Mouse (Mus musculus) gastrocnemius, adult 18-20 months (tissue): ENCODE measurements around the gene Rptor. TPM values are rescaled to one million over a fixed set of nuclear protein-coding genes. Genes with fewer than 3 reads are reported as not detected.
A peak's percentile ranks its signal among the peaks of the same experiment; 100 is the strongest.

Experiments used
- DNase-seq: peaks from one replicate; pipeline ENCODE4 v3.0.0; 2021; ENCODE audit warnings: low spot score
- total RNA-seq, 2 experiments: library from RNA; stranded (reverse); gene quantifications; 2 replicates each; pipeline ENCODE4 v1.2.3; 2021

Rptor gene
- total RNA-seq, 2 experiments from 2014 or later, result 23.3 to 28.1 TPM

DNA sequence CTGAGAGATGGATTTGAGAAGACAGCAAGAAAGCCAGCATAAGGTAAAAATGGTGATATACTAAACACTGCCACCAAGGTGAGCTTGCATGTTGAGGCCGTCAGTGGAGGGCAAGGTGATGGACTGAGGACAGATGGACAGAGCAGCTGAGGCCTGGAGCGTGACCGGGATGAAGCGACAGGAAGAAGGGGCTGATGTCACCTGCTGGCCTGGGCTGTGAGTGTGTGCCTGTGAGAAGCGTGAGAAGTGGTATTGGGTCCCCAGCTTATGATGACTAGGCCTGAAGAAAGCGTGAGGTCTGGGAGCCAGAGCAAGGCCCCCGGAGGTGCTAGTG, 130.9 kb downstream of the Rptor start:
- no peak for DNase-seq

DNA sequence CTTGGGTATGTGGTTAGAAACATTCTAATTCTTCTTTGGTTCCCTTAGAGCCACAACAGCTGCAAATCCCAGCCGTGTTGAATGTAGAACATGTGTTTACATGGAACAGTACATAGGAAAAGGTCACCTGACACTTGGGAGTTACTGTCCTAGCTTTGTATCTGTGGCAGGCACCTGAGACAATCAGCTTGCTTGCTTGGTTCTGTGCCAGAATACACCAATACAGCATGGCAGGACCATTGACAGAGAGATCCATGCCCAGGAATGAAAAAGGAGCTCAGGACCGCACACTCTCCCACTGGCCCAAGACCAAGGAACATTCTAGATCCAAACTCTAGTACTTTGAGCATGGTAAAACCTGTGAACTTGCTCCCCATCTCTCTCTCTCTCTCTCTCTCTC, 132.4 kb downstream of the Rptor start:
- no peak for DNase-seq

DNA sequence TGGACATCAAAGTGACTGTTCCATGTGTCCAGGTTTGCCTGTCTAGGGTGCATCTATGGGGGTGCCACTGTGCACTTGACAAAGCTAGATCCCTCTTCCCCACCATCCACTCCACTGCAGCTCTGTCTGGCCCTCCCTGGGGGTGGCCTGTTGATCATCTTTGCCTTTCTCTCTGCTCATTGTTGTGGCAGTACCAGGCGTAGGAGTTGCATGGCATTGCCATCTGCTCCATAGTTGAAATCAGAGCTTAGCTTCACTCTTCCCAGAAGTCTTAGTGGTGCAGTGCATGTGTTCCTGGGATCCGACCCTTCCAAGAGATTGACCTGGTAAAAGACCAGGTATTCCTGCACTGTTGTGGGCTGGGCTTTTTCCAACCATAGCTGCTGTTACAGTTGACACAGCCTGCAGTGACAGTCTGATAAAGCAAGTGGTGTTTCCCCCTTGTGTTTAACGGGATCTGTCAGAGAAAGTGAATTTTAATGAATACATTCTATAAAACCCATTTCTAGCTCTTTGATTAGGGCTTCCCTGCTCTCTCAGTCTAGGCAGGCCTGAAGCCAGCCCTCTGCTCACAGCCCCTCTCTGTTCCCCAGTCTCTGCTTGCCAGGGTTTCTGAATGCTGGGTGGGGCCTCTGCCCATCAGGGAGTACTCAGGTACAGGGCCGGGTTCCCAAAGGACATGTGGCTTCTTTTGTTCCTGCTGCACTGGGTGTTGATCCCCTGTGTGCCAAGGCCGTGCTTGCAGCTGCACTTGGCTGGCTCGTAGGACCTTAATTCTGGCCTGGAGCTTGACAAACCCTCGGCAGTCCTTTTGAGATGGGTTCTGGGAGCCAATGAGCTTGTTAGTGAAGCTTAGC, 136.5 kb downstream of the Rptor start:
- DNase-seq, result no peak

DNA sequence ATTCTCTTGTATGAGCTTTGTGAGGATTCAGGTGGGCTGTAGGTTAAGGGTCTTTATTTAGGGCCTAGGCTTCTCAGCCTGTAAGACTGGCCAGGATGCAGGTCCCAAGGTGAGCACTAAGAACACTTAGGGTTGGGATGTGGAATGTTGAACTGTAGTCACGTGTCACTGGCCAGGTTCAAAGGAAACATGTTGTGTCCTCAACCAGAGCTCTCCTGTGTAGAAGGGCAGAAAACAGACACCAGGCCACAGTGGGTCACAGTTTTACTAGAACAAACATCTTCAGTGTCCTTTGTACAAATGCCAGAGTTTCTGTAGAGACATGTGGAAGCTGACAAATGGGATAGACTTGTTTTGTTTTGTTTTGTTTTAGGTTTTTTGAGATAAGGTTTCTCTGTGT, 138.7 kb downstream of the Rptor start:
- DNase-seq, result no peak

DNA sequence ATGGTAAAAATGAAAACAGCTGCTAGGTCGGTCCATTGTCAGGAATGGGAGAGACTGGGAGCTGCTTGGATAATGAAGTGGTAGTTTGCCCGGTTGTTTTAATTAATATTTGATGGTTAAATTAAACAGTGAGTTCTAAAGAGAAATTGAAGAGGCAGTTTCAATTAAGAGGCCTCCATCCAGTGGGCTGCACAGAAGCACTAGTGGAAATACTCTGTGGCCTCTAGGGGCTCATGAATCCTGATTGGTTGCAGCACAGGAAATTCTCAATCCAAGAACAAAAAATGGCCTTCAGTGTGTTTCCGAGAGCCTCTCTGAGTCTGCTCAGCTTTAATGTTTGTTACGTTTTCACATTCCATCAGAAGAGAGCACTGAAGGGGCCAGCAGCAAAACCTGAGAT, 141.7 kb downstream of the Rptor start:
- DNase-seq, result no peak

DNA sequence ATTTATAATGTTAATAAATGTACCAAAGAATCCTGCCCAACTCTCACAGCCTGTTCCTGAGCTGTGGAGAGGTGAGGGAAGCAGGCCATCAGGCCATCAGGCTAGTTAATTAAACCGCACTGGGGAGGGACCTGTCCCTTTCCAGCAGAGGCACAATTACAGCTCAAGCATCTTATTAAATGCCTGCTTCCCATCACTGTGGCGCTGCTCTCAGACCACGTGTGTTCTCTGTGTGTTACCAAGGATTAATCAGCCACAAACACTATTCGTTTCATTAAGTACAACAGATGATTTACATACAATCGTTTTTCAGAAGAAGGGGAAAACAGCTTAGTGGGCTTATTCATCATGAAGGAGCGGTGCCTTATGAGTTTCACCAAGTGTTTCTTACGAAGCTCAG, 142.6 kb downstream of the Rptor start:
- no peak for DNase-seq

DNA sequence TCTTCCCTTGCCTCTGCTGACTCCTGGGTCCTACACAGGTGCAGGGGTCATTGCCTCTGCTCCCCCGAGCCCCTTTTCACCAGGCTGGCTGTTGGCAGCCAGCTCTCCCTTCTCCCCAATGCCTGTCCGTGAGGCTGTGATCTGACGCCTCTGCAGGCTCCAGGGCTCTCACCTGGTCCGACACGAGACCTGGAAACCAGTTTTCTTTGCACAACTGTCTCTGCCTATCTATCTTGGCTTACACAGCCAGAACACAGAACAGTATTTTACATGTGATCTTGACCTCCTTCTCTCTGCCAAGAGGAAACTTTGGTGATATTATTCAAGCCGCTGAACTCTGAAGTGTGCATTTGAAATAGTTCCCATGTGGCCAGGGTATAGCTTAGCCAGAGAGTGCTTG, 151.8 kb downstream of the Rptor start:
- DNase-seq, result no peak

DNA sequence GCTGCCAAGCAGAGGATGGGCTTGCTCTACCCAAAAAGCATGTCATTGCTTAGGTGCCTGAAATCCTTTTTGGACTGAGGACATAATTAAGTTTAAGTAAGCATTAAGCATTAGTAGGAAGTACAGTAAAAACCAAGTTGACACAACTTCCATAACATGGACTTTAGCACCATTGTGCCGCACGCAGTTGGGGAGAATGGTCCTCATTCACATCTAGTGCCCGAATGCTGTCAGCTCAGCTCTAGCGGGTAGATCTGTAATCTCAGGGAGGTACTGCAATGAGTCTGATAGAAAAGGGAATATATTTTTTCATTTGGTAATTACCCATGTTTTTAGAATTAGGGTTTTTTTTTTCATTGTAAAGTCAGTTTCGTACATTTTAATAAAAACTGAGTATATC, 155.5 kb downstream of the Rptor start:
- no peak for DNase-seq

DNA sequence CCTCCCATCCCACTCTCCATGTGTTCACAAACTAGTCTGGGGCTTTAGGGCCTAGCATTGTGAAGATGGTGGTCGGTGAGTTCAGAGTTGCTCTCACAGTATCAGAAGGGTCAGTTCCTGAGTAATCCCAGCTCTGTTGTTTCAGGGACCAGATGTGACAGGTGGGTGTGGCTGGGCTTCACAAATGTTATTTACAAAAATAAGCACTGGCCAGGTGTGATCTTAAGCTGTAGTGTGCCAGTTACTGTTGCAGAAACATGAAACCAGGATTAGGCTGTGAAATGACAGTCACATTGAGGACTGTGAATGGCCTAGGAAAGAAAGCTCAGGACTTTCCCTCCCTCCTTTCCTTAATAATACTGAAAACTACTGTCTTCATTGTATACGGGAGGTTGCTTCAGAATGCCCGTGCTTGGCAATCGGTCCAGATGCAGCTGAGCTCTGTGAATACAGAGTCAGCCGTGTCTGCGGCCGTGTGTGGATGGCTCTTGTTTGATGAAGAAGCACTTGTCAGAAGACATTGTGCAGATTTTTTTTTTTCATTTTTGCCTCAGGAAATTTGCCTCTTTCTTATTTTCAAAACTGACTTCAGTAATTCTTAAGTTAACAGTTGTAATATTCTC, 156.1 kb downstream of the Rptor start:
- no peak for DNase-seq

DNA sequence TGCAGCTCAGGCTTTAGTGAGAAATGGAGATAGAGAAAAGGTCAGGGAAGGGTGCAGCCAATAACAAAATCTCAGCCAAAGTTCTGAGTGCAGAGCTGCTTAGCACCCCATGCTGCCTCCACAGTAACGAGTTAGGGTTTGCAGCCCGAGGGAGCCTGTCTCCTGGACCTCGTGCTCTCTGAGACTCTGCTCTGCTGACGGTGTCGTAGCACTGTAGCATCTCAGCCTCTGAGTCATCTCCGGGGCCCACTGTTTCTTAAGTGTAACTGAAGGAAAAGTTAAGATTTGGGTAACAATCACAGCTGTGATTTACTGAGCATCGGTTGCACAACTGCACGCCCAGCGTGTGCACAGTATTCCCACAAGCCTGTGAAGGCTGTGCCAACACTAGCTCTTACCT, 160.2 kb downstream of the Rptor start:
- no peak for DNase-seq

DNA sequence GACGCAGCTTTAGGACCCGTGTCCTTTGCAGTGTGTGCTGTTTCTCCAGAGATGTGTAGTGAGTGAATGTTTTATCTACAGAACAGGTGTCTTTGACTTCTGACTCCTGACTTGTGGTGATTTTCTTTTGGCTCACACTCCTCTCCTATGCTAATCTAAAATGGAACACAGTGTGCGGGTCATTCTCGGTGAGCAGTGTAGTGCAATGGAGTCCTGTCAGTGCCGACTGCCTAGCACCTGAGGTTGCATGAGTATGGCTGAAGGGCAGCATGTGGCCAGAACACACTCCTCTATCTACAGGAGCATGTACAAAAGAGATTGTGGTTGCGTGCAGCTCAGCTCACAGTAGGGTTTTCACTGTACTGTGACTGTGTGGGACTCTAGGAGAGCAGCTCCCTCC, 163.3 kb downstream of the Rptor start:
- DNase-seq, result no peak

DNA sequence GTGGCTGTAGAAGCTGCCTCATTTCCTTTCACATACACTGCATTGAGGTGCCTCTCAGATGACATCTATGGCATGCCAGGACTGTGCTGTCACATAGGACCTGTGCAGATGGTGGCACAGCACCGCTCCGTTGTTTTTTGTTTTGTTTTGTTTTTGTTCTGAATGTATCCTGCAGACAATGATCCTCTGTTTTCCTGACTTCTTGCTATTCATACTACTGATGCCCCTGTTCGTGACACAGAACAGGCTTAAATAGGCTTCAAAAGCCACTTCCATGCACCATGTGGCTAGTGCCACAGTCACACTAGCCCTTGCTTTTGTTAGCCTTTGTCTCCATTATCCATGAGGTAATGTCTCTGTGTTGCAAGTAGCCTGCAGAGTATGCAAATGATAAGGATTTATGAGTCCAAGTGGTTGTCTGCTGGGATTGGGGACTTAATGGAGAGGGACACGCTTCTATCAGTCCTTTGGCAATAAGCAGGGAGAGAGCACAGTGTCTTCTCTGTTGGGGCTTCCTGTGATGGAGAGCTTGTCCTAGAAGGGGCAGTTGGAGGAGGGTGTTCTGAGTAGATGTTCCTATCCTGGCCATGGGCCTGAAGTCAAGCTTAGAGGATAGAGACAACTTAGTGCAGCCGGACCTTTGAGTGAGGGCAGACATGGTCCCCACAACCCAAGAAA, 164.2 kb downstream of the Rptor start:
- DNase-seq, result no peak

DNA sequence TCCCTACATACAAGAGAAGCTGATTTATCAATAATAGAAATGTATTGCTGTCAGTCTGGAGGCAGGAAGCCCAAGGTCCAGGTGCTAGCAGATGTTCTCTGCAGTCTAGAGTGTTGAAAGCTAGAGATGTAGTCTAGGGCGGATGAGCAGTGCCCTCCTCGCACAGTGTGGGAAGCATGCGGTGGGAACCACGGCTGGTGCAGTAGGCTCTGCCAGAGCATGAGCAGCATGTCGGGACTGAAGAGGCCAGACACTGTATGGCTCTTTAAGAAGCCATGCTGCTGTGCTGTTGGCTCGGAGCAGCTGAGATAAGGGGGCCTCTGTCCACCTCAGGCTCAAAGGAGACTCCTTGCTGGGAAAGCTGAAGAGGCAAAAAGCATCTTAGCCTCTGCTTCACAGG, 164.8 kb downstream of the Rptor start:
- no peak for DNase-seq

DNA sequence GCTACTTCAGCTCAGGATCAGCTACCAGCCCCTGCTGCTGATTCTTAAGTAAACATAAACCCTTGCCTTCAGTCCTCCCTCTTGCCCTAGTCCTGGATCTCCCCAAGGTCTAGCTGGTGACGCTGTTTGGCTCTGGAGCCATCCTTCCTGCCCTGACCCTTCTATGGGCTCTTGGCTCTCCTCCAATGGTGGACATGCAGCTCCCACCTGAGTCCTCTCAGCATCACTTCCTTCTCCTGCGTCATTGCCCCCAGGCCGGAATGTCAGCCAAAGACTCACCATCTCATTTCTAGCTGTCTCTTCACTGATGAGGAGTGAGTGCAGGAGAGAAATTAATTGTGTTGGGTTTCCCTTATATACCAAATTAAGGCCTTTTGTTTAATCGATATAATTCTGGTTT, 165.8 kb downstream of the Rptor start:
- DNase-seq, result no peak

DNA sequence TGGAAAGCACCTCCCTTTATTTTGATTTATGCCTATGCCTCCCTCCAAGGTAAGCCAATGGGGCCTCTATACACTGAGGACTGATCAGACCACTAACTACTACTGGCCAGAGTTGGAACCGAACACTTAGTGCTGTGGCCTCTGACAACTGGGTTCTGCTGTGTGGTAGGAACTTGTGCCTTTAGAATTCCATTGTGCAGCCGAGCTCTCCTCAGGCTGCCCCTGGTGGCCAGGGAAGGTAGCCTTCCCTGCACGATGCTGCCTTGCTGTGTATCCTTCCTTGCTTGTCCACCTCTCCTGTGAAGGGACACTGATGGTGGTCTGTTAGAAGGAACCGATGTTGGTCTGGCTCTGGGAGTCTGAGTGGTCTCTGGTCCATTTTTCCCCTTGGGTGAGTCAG, 167.0 kb downstream of the Rptor start:
- no peak for DNase-seq

DNA sequence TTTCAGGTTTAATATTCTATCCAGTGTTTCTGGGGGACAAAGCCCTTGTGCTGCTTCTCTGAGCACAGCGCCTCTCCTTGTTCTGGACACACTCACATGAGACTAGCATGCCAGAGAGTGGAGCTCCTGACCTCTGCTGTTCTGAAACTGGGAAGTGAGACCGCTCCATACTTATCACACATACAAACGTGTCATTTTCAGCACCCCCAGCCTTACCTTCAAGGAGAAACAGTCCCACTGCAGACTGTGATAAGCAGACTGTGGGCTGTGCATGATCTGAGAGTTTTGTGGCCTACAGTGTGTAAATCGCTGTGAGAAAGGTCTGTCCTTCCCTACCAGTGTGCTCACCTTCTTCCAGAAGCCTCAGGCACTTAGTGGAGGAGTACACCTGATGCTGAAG, 168.3 kb downstream of the Rptor start:
- no peak for DNase-seq

DNA sequence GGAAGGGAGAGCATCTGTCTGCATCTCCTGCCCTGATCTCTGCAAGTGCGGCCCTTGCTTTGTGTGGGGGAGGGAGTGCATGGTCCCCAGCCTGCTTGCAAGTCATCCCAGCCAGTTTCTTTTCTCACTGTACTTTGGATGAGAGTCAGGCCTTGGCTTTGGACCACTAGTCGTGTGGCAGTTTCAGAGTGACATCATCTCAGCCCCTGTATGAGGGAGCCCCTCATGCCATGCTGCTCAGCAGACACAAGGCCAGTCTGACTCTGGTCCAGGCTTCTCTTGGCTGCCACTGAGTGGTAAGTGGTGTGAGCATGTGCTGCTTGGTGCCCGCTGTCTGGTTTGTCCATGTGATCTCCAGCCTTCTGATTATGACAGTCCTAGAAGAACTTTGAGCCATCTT, 170.2 kb downstream of the Rptor start:
- no peak for DNase-seq

DNA sequence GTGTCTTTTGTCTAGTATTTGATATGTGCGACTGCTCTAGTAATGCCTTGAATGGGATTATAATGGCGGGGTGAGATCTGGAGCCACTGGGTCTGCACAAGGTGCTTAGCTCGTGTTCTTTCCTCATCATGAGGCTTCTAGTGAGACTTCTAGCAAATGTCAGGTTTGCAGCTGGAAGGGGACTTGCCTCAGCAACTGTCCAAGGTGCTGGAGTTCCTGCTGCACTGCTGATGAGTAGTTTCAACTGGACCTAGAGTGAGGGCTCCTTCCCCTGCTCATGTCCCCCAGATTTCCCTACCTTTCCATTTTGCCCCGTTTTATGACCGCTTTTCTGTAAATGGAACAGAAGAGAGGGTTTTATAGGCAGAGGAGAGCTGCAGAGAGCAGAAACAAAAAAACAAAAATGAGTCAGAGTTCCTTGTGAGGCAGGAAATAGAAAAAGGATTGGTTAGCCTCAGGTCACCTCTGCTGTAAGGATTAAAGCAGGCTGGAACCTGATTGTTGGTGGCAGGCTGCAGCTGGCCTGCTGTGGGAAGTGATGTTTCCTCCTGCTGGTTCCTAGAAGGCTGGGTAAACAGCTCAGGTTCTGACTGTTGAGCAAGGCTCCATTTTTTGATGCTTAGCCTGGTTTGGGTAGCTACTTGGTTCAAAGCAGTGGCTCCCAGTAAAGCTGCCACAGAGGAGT, 172.5 kb downstream of the Rptor start:
- DNase-seq, result no peak

DNA sequence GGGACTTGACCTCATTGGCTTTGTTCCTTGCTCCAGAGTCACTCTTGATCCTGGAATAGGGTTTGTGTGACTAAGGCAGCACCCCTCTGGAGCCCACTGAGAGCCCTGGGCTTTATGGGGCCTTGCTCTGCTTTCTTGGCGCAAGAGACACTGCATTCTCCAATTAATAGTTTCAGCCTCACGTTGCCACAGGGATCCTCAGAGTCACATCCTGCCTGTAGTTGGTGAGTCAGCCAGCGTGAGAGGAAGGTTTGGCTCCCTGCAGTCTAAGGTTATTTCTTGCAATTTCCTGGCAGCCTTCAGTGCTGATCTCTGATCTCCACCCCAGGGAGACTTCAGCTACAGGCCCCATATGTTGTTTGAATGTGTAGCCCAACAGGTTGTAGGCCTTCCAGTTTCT, 174.5 kb downstream of the Rptor start:
- DNase-seq, result peak; percentile 29

DNA sequence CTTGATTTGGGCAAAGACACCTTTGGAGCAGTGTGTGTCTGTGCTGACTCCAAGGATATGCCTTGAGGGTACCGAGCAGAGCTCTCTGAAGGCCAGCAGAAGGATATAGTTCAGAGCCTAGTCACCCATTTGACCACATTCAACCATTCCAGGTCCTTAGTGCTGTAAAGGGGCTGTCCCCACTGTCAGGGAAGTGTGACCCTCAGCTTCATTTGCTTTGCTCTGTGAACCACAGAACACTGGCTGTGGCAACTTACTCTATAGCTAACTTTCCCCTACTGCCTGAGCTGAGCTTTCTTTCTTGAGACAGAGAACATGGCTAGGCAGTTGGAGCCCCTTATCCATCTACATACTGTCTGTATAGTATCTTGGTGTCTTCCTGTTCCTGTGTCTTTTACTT, 175.2 kb downstream of the Rptor start:
- DNase-seq, result no peak

DNA sequence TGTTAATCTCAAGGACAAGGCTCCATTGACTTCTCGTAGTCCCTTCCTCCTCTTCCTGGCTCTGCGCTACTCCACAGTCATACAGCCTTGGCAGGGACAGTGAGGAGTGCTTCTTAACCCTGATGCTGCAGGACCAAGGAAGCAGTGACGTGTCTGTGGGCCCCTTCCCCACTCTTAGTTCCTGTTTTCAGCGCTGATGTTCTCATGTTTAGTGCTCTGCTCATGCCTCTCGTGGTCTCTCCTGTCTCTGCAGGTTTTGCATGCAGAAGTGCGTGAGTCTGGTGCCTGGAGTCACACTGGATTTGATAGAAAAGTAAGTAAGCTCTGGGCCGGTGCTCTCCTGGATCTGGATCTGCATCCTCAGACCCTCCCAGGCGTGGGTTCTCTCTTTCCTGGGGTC, 177.6 kb downstream of the Rptor start:
- DNase-seq, result no peak

DNA sequence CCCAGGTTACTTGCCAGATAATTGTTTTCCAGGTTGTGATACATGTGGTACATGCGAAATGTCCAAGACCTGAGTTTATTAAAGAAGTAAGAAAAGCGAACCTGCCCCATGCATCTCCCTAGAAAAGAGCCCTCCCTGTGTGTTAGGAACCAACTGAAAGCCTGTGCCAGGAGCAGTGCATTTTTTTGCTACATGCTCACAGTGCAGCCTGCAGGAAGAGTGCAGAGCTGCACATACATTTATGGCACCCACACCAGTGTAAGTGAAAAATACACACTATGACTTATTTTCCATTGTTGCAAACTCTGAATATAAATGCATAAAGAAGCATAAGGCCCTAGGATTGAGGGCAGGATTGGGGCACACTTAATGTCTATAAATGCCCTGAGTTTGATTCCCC, 178.5 kb downstream of the Rptor start:
- no peak for DNase-seq
